Mouse (Mus musculus) cerebellum, postnatal 36 days (tissue): ENCODE measurements around the gene Tmem258.

Experiments
- DNase-seq, 2 experiments: peaks; one replicate each; pipeline ENCODE4 v3.0.0; 2021 to 2022; ENCODE audit warnings: mixed read lengths in 2 of 2

Tmem258 gene

DNA sequence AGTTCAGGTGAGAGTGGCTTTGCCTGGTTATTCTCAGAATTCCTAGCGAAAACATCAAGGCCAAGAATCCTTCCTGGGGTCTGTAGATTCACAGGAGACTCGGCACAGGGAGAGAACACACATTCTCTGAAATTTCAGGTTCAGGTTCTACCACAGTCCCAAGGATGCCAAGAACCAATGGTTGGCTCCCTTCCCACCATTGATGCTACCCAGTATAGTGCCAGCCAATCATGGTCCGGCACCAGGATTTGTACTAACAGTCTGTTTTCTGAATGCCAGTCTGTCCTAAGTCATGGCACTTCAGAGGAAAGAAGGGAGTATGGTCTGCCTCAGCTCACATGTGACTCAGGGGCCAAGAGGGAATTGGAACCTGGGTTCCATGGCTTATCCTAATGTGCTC is 17.9 kb upstream of the Tmem258 start:
- no peak for DNase-seq

- no peak for DNase-seq
Measured at GRCm38 (mm10) chr19:10186569-10186968, 17.2 kb upstream of the Tmem258 start.

GRCm38 (mm10) chr19:10188281-10188811 is 15.5 kb upstream of the Tmem258 start:
- DNase-seq, result peak; percentile 65 to 68

GRCm38 (mm10) chr19:10189022-10189421 is 14.8 kb upstream of the Tmem258 start:
- no peak for DNase-seq

DNA sequence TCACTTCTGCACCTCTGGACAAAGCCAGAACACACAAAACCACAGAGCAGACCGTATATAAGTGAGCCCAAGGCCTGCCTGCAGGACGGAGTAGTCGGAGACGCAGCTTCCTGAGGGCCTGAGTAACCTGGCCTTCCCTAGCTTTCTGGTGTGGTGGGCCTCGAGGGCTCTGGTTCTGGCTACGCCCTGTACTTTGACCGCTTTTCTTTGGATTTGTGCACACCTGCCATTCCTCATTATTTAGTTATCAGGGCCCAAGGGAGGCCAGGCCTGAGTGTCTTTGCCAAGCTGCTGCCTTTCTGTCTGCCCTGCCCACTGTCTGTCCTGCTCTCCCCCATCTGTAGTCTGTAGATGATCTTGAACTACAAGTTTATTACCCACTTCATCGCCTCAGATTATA is 13.9 kb upstream of the Tmem258 start:
- DNase-seq, result no peak

DNA sequence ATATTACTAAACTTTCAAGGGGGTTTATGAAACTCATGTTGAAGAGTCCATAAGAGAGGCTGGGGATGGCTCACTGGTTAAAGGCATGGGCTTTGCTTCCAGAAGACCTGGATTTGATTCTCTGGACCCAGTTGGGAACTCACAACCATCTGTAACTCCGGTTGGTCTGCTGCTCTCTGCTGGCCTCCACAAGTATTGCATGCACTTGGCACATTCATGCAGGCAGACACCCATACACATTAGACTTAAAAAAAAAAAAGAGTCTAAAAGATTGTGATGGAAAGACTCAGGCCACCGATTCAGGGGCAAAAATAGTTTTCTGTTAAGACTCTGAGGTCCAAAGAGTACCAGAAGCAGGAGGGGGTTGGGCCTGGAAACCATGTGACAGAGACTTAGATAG is 13.0 kb upstream of the Tmem258 start:
- DNase-seq, result peak; percentile 61 to 63

DNA sequence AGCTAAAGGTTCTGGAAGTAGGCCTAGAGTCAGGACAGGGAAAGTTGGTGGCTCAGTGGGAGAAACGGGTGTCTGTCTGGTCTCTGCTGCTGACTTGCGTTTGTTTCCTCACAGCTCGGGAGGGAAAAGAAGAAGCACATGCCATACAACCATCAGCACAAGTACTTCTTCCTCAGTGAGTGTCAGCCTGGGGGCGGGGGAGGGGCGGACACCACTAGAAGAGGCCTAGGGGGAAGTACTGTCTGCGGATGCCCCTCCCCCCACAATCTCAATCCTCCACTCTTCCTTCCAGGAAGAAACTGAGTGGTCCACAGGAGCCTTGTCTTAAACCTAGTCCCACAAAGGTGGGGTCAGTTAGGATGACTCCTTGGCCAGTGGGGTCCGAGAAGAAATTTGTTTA is 12.5 kb upstream of the Tmem258 start:
- no peak for DNase-seq

GRCm38 (mm10) chr19:10194337-10194736 is 9.5 kb upstream of the Tmem258 start:
- no peak for DNase-seq

DNA sequence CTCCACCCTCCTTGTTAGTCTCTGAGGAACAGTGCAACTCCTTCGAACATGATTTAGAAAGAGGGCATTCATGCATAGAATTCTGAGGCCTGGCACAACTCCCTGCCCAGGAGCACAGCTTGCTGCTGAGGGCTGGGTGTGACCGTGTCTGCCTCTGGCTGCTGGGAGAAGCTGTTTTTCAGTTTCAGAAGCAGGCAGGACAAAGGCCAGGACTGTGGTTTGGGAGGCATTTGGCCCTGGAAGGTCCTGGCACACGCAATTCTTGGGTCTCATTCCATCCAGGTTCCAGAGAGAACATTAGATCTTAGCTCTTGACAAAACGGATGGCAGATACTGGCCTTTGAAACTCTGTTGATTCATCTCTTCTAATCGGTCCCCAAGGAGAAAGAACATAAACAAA is 8.6 kb upstream of the Tmem258 start:
- no peak for DNase-seq

DNA sequence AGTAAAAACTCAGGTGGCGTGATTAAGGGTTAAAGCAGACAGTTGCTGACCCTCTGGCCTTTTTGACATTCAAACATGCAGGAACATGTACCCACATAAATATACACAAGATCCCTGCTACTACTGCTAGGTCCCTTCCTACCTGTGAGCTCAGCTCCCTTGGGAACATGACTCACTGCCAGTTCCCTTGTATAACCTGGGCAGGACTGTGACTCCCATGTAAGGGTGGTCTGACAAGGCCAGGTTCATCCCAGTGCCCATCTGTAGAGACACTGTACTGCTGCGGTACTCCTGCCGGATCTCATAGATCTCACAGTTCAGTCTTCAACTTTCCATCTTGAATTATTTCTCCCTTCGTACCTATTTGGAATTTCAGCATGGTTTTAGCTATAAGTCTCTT is 6.7 kb upstream of the Tmem258 start:
- no peak for DNase-seq

GRCm38 (mm10) chr19:10198286-10198685 is 5.5 kb upstream of the Tmem258 start:
- no peak for DNase-seq

- DNase-seq, result peak; percentile 80 to 82
Measured at GRCm38 (mm10) chr19:10198723-10199122, 5.1 kb upstream of the Tmem258 start.

GRCm38 (mm10) chr19:10203146-10203847 is 517 bp upstream of the Tmem258 start:
- no peak for DNase-seq

- DNase-seq, result peak; percentile 15 to 40
Measured at GRCm38 (mm10) chr19:10204616-10205001, 795 bp downstream of the Tmem258 start.

- DNase-seq, result no peak
Measured at GRCm38 (mm10) chr19:10205051-10205450, 1.2 kb downstream of the Tmem258 start.

DNA sequence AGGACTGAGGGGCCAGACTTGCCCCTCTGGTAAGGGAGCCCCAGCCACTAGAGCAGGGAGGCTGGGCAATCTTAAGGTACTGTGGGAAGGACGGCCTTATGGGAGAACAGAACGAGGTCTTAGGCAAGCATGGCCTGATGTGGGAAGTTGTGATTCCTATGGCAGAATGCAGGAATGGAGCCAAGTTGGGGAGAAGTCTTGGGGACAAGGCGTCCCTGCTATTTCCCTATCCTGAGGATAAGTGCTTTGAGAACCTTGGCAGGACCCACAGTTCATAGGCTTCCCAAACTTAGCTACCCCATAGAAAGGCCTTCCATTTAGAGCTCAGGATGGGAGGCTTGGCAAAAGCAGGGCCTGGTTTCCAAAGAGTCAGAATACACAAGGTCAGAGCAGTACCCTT is 5.0 kb downstream of the Tmem258 start:
- DNase-seq, result no peak

GRCm38 (mm10) chr19:10210885-10211284 is 7.1 kb downstream of the Tmem258 start:
- DNase-seq, result no peak

DNA sequence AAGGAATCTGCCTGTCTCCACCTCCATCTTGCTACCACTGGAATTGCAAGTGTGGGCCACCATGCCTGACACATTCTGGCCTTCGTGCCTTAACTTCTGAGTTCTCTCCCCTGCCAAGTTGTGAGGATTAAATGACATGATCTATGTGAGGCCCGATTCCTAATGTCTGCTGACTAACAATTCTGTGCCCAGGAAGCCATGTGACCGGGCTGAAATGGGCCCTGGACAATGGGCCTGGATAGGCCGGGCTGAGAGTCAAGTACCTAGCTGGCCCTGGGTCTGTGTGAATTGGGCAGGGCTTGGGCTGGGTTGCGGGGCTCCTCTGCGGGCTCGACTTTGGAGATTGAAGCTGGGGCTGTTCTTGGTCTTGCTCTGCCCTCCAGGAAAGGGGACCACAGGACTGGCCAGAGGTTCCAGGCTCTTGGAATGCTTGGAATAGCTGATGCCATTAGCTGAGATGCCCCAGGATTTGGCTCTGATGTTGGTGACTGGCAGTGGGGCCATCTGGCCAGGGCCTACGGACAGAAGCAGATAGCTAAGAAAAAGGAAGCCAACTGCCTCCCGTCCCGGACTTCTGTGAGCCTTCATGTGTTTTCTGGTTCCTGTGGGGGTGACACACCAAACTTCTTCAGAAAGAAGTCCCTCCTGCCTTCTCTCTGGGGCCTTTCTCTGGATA is 10.1 kb downstream of the Tmem258 start:
- no peak for DNase-seq

GRCm38 (mm10) chr19:10216101-10216500 is 12.3 kb downstream of the Tmem258 start:
- DNase-seq, result no peak

DNA sequence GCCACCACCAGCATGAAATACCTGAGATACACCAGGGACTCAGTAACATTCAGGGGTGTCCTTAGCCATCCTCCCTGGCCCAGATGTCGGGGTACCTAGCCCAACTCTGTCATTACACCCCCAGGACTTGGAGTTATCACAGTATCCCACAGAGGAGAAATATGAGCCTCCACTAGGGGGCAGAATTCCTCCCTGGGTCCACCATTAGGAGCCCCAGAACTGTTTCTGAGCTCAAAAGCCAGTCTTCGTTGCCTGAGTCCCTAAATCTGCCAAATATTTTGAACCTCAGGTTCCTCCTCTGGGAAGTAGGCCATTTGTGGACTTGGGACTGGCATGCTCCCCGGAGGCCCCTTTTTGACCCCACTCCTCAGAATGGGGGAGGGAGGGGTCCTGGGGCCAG is 15.3 kb downstream of the Tmem258 start:
- peak; percentile 28 to 39 for DNase-seq

DNA sequence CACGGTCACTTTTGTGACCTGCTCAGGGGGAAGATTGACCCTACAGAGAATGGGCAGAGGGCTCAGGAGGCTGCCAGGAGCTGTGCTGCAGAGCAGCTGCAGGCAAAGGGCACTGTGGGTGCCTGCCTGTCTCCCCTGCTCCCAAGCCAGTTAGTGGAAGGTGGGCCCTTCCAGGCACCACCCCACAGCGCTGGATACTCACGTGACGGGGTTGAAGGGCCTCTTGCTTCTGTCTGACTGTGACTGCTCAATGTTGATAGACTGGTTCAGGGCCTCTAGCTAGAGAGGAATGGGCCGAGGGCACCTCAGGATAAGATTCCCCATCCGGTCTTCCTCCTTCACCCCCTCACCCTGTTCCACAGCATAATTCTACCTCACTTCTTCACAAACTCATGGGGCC is 15.8 kb downstream of the Tmem258 start:
- DNase-seq, result no peak

DNA sequence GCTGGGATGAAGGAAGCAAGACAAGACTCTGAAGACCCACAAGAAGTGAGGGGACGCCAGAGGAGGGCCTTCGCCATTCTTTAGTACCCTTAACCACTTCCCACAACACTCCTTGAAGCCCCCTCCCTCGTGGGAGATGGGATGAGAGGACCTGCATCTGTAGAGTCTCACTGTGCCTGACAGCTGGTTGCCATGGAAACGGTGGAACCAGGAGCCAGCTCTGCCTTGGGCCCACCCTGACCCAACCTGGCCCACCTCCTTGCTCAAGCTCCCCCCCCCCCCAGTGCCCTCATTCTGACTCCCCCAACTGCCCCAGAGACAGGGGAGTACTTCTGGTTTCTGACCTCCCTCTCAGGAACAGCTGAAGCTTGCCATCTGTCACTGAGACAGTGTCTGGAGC is 17.8 kb downstream of the Tmem258 start:
- DNase-seq, result no peak

DNA sequence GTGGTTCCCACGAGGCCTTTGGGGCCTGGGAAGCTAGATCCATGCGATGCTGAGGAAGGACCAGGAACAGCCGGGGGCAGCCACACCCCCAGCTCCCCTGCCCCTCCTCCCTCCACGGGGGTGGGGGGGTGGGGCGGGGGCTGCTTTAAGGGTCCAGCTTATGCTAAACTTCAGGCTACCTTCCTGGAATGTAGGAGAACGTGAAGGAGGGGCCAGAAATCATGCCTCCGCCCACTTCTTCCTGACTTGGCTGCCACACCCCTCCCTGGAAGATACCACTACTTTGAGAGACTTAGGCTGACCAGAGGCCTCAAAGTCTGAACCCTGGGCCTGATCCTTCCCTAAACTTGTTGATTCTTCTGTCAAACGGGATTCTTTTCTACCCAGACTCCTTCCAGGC is 18.8 kb downstream of the Tmem258 start:
- no peak for DNase-seq

- DNase-seq, result no peak
Measured at GRCm38 (mm10) chr19:10223561-10223960, 19.7 kb downstream of the Tmem258 start.
